Mouse (Mus musculus) spleen, postnatal 14 days (tissue): ENCODE measurements around the gene Bloc1s5.
"Not testable (repeated sequence)": the region's sequence is repeated elsewhere in the genome, so short reads cannot be mapped to it uniquely, and the experiment has no call there.

Experiments
- DNase-seq, 2 experiments: peaks; one replicate each; pipeline ENCODE4 v3.0.0; 2021 to 2022; ENCODE audit warnings: low spot score in 2 of 2

Bloc1s5 gene

GRCm38 (mm10) chr13:38618001-38618630 is 16.8 kb downstream of the Bloc1s5 start:
- DNase-seq: not testable (repeated sequence)

GRCm38 (mm10) chr13:38616887-38617286 is 18.0 kb downstream of the Bloc1s5 start:
- no peak for DNase-seq

GRCm38 (mm10) chr13:38615656-38616055 is 19.3 kb downstream of the Bloc1s5 start:
- no peak for DNase-seq

GRCm38 (mm10) chr13:38614298-38614697 is 20.6 kb downstream of the Bloc1s5 start:
- no peak for DNase-seq

GRCm38 (mm10) chr13:38613583-38613982 is 21.3 kb downstream of the Bloc1s5 start:
- DNase-seq: no peak

- no peak for DNase-seq
These were observed 22.3 kb downstream of the Bloc1s5 start for GRCm38 (mm10) chr13:38612608-38613007.

GRCm38 (mm10) chr13:38612179-38612578 is 22.7 kb downstream of the Bloc1s5 start:
- no peak for DNase-seq

- no peak for DNase-seq
These were observed 24.6 kb downstream of the Bloc1s5 start for GRCm38 (mm10) chr13:38610336-38610735.

GRCm38 (mm10) chr13:38607130-38607529 is 27.8 kb downstream of the Bloc1s5 start:
- no peak for DNase-seq

- no peak for DNase-seq
These were observed 29.6 kb downstream of the Bloc1s5 start for GRCm38 (mm10) chr13:38605353-38605752.

- no peak for DNase-seq
These were observed 31.9 kb downstream of the Bloc1s5 start for GRCm38 (mm10) chr13:38602966-38603365.

- DNase-seq: no peak
These were observed 32.6 kb downstream of the Bloc1s5 start for GRCm38 (mm10) chr13:38602243-38602832.

- DNase-seq: no peak
These were observed 34.1 kb downstream of the Bloc1s5 start for GRCm38 (mm10) chr13:38600811-38601210.

- no peak for DNase-seq
These were observed 37.8 kb downstream of the Bloc1s5 start for GRCm38 (mm10) chr13:38597076-38597475.

GRCm38 (mm10) chr13:38596461-38596860 is 38.4 kb downstream of the Bloc1s5 start:
- DNase-seq: no peak

- no peak for DNase-seq
These were observed 41.8 kb downstream of the Bloc1s5 start for GRCm38 (mm10) chr13:38593114-38593513.

- no peak for DNase-seq
These were observed 47.6 kb downstream of the Bloc1s5 start for GRCm38 (mm10) chr13:38587350-38587749.

- DNase-seq: no peak
These were observed 48.5 kb downstream of the Bloc1s5 start for GRCm38 (mm10) chr13:38586451-38586850.

GRCm38 (mm10) chr13:38582768-38583167 is 52.1 kb downstream of the Bloc1s5 start:
- no peak for DNase-seq

- peak; percentile 14 to 37 for DNase-seq
These were observed 54.1 kb downstream of the Bloc1s5 start for GRCm38 (mm10) chr13:38580601-38581457.

- no peak for DNase-seq
These were observed 54.8 kb downstream of the Bloc1s5 start for GRCm38 (mm10) chr13:38579971-38580600.

- no peak for DNase-seq
These were observed 60.2 kb downstream of the Bloc1s5 start for GRCm38 (mm10) chr13:38574668-38575067.
